Mouse (Mus musculus) kidney, postnatal 36 days (tissue): ENCODE results near the gene Hcn2.
"Not testable (repeated sequence)": the region's sequence is repeated elsewhere in the genome, so short reads cannot be mapped to it uniquely, and the experiment has no call there.

ENCODE experiments used
- DNase-seq, 2 experiments: peaks; one replicate each; pipeline ENCODE4 v3.0.0; 2021 to 2022; ENCODE audit warnings: mixed read lengths in 2 of 2

The Hcn2 gene

GRCm38 (mm10) chr10:79745898-79746773 lies 29.7 kb downstream of the Hcn2 start, which contains the start of gene Polrmt:
Gene Polrmt (minus strand): TSS chr10:79746581.
- DNase-seq, result peak; percentile 97 to 99

GRCm38 (mm10) chr10:79746774-79747151 lies 30.3 kb downstream of the Hcn2 start:
- no peak for DNase-seq

GRCm38 (mm10) chr10:79748496-79748895 lies 32.1 kb downstream of the Hcn2 start:
- DNase-seq, result no peak

GRCm38 (mm10) chr10:79754856-79755516 lies 38.6 kb downstream of the Hcn2 start, which contains the start of gene Fgf22:
Gene Fgf22 (plus strand): TSS chr10:79755076.
- peak; percentile 87 to 96 for DNase-seq

GRCm38 (mm10) chr10:79755854-79756253 lies 39.4 kb downstream of the Hcn2 start:
- no peak for DNase-seq

- DNase-seq, result no peak
Observed at GRCm38 (mm10) chr10:79756660-79757059, 40.2 kb downstream of the Hcn2 start.

- not testable (repeated sequence) for DNase-seq
Observed at GRCm38 (mm10) chr10:79759675-79760074, 43.2 kb downstream of the Hcn2 start.

GRCm38 (mm10) chr10:79760603-79761143 lies 44.2 kb downstream of the Hcn2 start:
- DNase-seq, result no peak

- no peak for DNase-seq
Observed at GRCm38 (mm10) chr10:79762875-79763274, 46.4 kb downstream of the Hcn2 start.

- DNase-seq, result no peak
Observed at GRCm38 (mm10) chr10:79764234-79764633, 47.8 kb downstream of the Hcn2 start.

- peak in 1 of 2 experiments; percentile 55 for DNase-seq
Observed at GRCm38 (mm10) chr10:79765228-79765745, 48.9 kb downstream of the Hcn2 start.

GRCm38 (mm10) chr10:79766001-79766507 lies 49.6 kb downstream of the Hcn2 start:
- peak in 1 of 2 experiments; percentile 23 for DNase-seq

GRCm38 (mm10) chr10:79766508-79767325 lies 50.3 kb downstream of the Hcn2 start, which contains the start of gene Rnf126:
Gene Rnf126 (minus strand): TSS chr10:79766952.
- peak; percentile 99 to 100 for DNase-seq

GRCm38 (mm10) chr10:79767372-79768244 lies 51.2 kb downstream of the Hcn2 start:
- DNase-seq, result peak; percentile 93 to 95

GRCm38 (mm10) chr10:79768400-79768799 lies 52.0 kb downstream of the Hcn2 start:
- peak; percentile 82 to 89 for DNase-seq

- peak; percentile 72 to 81 for DNase-seq
Observed at GRCm38 (mm10) chr10:79769329-79769728, 52.9 kb downstream of the Hcn2 start.

GRCm38 (mm10) chr10:79772320-79772719 lies 55.9 kb downstream of the Hcn2 start:
- DNase-seq, result no peak

- no peak for DNase-seq
Observed at GRCm38 (mm10) chr10:79773208-79773607, 56.8 kb downstream of the Hcn2 start.

- no peak for DNase-seq
Observed at GRCm38 (mm10) chr10:79774486-79775279, 58.2 kb downstream of the Hcn2 start.

GRCm38 (mm10) chr10:79777103-79777531 lies 60.7 kb downstream of the Hcn2 start, which contains the start of gene Fstl3:
Gene Fstl3 (plus strand): TSS chr10:79777272.
- DNase-seq, result peak in 1 of 2 experiments; percentile 65
